Mouse (Mus musculus) ovary, postnatal 14 days (tissue): ENCODE data around the gene Sox13.
A peak's percentile ranks its signal among the peaks of the same experiment; 100 is the strongest.

Experiments used
- DNase-seq: peaks from one replicate; pipeline ENCODE4 v3.0.0; 2022; ENCODE audit warnings: low spot score

Gene Sox13

GRCm38 (mm10) chr1:133400014-133400725, 24.0 kb downstream of the Sox13 start:
- DNase-seq: no peak

GRCm38 (mm10) chr1:133397483-133398237, 26.5 kb downstream of the Sox13 start:
- no peak for DNase-seq

- DNase-seq: no peak
These were observed 27.1 kb downstream of the Sox13 start for GRCm38 (mm10) chr1:133397094-133397482.

- DNase-seq: no peak
These were observed 27.5 kb downstream of the Sox13 start for GRCm38 (mm10) chr1:133396693-133397092.

- no peak for DNase-seq
These were observed 29.5 kb downstream of the Sox13 start for GRCm38 (mm10) chr1:133394702-133395101.

GRCm38 (mm10) chr1:133387539-133388268, 36.5 kb downstream of the Sox13 start:
- no peak for DNase-seq

- no peak for DNase-seq
These were observed 38.0 kb downstream of the Sox13 start for GRCm38 (mm10) chr1:133386209-133386608.

GRCm38 (mm10) chr1:133385506-133385905, 38.7 kb downstream of the Sox13 start:
- peak; percentile 64 for DNase-seq

- DNase-seq: no peak
These were observed 40.9 kb downstream of the Sox13 start for GRCm38 (mm10) chr1:133383157-133383783.

- no peak for DNase-seq
These were observed 41.5 kb downstream of the Sox13 start for GRCm38 (mm10) chr1:133382552-133383155.

- DNase-seq: no peak
These were observed 42.2 kb downstream of the Sox13 start for GRCm38 (mm10) chr1:133382008-133382407.

- peak; percentile 56 for DNase-seq
These were observed 43.7 kb downstream of the Sox13 start for GRCm38 (mm10) chr1:133380347-133381065.

- DNase-seq: no peak
These were observed 44.2 kb downstream of the Sox13 start for GRCm38 (mm10) chr1:133379986-133380320.

- no peak for DNase-seq
These were observed 44.8 kb downstream of the Sox13 start for GRCm38 (mm10) chr1:133379254-133379985.

- DNase-seq: no peak
These were observed 46.6 kb downstream of the Sox13 start for GRCm38 (mm10) chr1:133377547-133377946.

- no peak for DNase-seq
These were observed 48.4 kb downstream of the Sox13 start for GRCm38 (mm10) chr1:133375696-133376346.

- no peak for DNase-seq
These were observed 52.1 kb downstream of the Sox13 start for GRCm38 (mm10) chr1:133372113-133372512.

- no peak for DNase-seq
These were observed 52.7 kb downstream of the Sox13 start for GRCm38 (mm10) chr1:133371431-133371830.

GRCm38 (mm10) chr1:133370352-133370751, 53.8 kb downstream of the Sox13 start:
- no peak for DNase-seq

GRCm38 (mm10) chr1:133368644-133369043, 55.5 kb downstream of the Sox13 start:
- DNase-seq: no peak
